Mouse (Mus musculus): ENCODE measurements around the gene 1700029J07Rik. TPM values are rescaled to one million over a fixed set of nuclear protein-coding genes. Genes with fewer than 3 reads are reported as not detected.

1700029J07Rik gene
- polyA plus RNA-seq, 1 experiment from 2014 or later: 4.8 TPM

GRCm38 (mm10) chr8:45975837-45976468, 901 bp upstream of the 1700029J07Rik start:
- peak overlapping the region; percentile 68 for H3K4me2 ChIP-seq (ENCODE audit: low read depth, low read length)
- H3K9me3 ChIP-seq (ENCODE audit: control insufficient read depth, low read length): peaks cover 2% of the 10 kb centered on the region
- peaks cover 13% of the 10 kb centered on the region for H3K4me1 ChIP-seq (ENCODE audit: control insufficient read depth, insufficient read depth, low read length)
- ATAC-seq (ENCODE audit: low read depth): no peak
- H3K27ac ChIP-seq (replicated peaks; ENCODE audit: low read depth, low read length): peak overlapping the region; percentile 90
- WGBS: 52% methylated on average over 11 of the region's 11 CpGs
- H3K4me3 ChIP-seq (ENCODE audit: low read depth, low read length): peak overlapping the region; percentile 67
- peak; percentile 46 for DNase-seq (ENCODE audit: low spot score)
- no peaks in the 10 kb centered on the region for H3K27me3 ChIP-seq (replicated peaks; ENCODE audit: control insufficient read depth, insufficient read depth, low read length)
- H3K9ac ChIP-seq (ENCODE audit: low read depth, low read length): peak overlapping the region; percentile 81
- peaks cover 12% of the 10 kb centered on the region for H3K36me3 ChIP-seq (ENCODE audit: control insufficient read depth, insufficient read depth, low read length)

- WGBS: 65% methylated on average over 8 of the region's 8 CpGs
- peaks cover 5% of the 10 kb centered on the region; the same call in 1 of the 2 replicates for H3K36me3 ChIP-seq (ENCODE audit: control insufficient read depth, insufficient read depth, low read length)
- H3K4me1 ChIP-seq (ENCODE audit: control insufficient read depth, insufficient read depth, low read length): peaks cover 13% of the 10 kb centered on the region
- 0 out of 2 replicates have a peak overlapping the region, but pooled peaks have one; percentile 67 for H3K4me3 ChIP-seq (ENCODE audit: low read depth, low read length)
- H3K9ac ChIP-seq (ENCODE audit: low read depth, low read length): peak overlapping the region; percentile 81
- DNase-seq (ENCODE audit: low spot score) (no peak), ATAC-seq (ENCODE audit: low read depth) (no peak)
- H3K27me3 ChIP-seq (replicated peaks; ENCODE audit: control insufficient read depth, insufficient read depth, low read length): no peaks in the 10 kb centered on the region
- H3K27ac ChIP-seq (replicated peaks; ENCODE audit: low read depth, low read length): peak overlapping the region; percentile 90; the same call in 1 of the 2 replicates
- H3K4me2 ChIP-seq (ENCODE audit: low read depth, low read length): peak overlapping the region; percentile 68
- peaks cover 6% of the 10 kb centered on the region for H3K9me3 ChIP-seq (ENCODE audit: control insufficient read depth, low read length)
These were observed 1.0 kb downstream of the 1700029J07Rik start for GRCm38 (mm10) chr8:45973988-45974505.

- 95% methylated on average over 12 of the region's 12 CpGs for WGBS
- no peaks in the 10 kb centered on the region for H3K27me3 ChIP-seq (replicated peaks; ENCODE audit: control insufficient read depth, insufficient read depth, low read length)
- no peak overlapping the region for H3K4me2 ChIP-seq (ENCODE audit: low read depth, low read length)
- H3K36me3 ChIP-seq (ENCODE audit: control insufficient read depth, insufficient read depth, low read length): no peaks in the 10 kb centered on the region
- H3K4me3 ChIP-seq (ENCODE audit: low read depth, low read length): no peak overlapping the region
- ATAC-seq (ENCODE audit: low read depth) (no peak), DNase-seq (ENCODE audit: low spot score) (no peak)
- peaks cover 6% of the 10 kb centered on the region for H3K9me3 ChIP-seq (ENCODE audit: control insufficient read depth, low read length)
- H3K9ac ChIP-seq (ENCODE audit: low read depth, low read length): no peak overlapping the region
- H3K27ac ChIP-seq (replicated peaks; ENCODE audit: low read depth, low read length): no peak overlapping the region
- peaks cover 7% of the 10 kb centered on the region; the same call in 1 of the 2 replicates for H3K4me1 ChIP-seq (ENCODE audit: control insufficient read depth, insufficient read depth, low read length)
These were observed 4.2 kb downstream of the 1700029J07Rik start for GRCm38 (mm10) chr8:45970894-45971293.

DNA sequence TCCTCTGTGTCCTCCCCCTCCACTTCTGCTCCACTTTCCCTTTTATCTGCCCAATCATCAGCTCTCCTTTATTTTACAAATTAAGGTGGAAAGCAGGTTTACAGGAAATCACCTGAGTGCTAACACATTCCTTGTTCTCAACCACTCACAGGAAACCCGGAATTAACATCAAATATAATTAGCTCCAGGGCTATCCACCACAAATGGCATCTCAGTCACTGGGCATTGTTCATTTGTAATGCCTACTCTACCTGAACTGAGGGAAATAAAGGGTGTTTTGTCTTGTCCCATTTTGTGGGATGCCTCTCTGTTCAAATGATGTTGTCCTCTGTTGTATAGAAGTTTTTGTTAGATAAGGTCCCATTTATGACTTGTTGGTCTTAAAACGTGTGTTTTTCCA, 24.4 kb downstream of the 1700029J07Rik start:
- no peak overlapping the region for H3K4me2 ChIP-seq (ENCODE audit: low read depth, low read length)
- H3K4me3 ChIP-seq (ENCODE audit: low read depth, low read length): no peak overlapping the region
- no peaks in the 10 kb centered on the region for H3K27me3 ChIP-seq (replicated peaks; ENCODE audit: control insufficient read depth, insufficient read depth, low read length)
- H3K9ac ChIP-seq (ENCODE audit: low read depth, low read length): no peak overlapping the region
- no peaks in the 10 kb centered on the region for H3K36me3 ChIP-seq (ENCODE audit: control insufficient read depth, insufficient read depth, low read length)
- no peaks in the 10 kb centered on the region for H3K4me1 ChIP-seq (ENCODE audit: control insufficient read depth, insufficient read depth, low read length)
- DNase-seq (ENCODE audit: low spot score) (no peak), ATAC-seq (ENCODE audit: low read depth) (no peak)
- no peaks in the 10 kb centered on the region for H3K9me3 ChIP-seq (ENCODE audit: control insufficient read depth, low read length)
- WGBS: 58% methylated on average over 2 of the region's 2 CpGs
- no peak overlapping the region for H3K27ac ChIP-seq (replicated peaks; ENCODE audit: low read depth, low read length)

DNA sequence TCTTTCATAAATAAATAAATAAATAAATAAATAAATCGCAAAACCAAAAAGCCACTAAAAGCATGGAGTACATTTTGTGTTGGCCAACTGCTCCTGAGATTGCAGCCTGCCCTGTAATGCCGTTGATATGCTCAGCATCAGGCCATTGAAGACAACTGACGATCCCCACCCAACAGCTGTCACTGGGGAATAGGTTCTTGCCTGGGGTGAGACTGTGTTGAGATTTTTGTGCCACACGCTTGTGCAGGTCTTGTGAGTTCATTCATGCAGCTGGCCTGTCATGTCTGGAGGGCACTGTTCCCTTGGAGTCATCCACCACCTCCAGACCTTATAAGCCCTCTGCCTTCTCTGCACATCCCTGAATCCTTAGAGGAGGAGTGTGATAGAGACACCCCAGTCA, 28.8 kb downstream of the 1700029J07Rik start:
- Histone ChIP-seq H3K4me2 (ENCODE audit: low read depth, low read length) (no peak overlapping the region), H3K4me1 (ENCODE audit: control insufficient read depth, insufficient read depth, low read length) (no peaks in the 10 kb centered on the region), H3K9ac (ENCODE audit: low read depth, low read length) (no peak overlapping the region), H3K9me3 (ENCODE audit: control insufficient read depth, low read length) (no peaks in the 10 kb centered on the region), H3K27me3 (replicated peaks; ENCODE audit: control insufficient read depth, insufficient read depth, low read length) (no peaks in the 10 kb centered on the region), H3K36me3 (ENCODE audit: control insufficient read depth, insufficient read depth, low read length) (no peaks in the 10 kb centered on the region), H3K4me3 (ENCODE audit: low read depth, low read length) (no peak overlapping the region), H3K27ac (replicated peaks; ENCODE audit: low read depth, low read length) (no peak overlapping the region)
- WGBS: 90% methylated on average over 4 of the region's 4 CpGs
- no peak for ATAC-seq (ENCODE audit: low read depth)
- DNase-seq (ENCODE audit: low spot score): no peak

GRCm38 (mm10) chr8:45936986-45937385, 38.1 kb downstream of the 1700029J07Rik start:
- WGBS: 89% methylated on average over 9 of the region's 9 CpGs
- no peaks in the 10 kb centered on the region for H3K4me1 ChIP-seq (ENCODE audit: control insufficient read depth, insufficient read depth, low read length)

DNA sequence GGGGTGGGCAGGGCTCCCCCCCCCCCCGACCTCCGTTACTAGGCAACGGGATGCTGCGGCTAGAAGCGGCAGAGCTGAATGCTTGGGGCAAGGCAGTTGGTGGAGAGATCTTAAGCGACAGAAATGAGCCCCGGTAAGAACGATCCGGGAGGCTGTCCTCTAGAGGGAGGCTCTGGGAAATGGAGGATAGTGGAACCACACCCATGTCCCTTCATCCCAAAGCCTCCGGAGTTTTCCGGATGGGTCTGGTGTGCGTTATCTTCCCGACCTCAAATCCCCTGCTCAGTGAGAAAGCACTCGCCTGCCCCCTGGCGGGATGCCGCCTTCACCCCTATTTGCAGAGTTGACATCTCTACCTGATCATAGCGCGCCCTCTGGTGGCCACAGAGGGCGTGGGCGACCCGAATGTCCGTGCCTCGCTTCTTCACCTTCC, 40.5 kb downstream of the 1700029J07Rik start, which contains the start of gene Ccdc110:
Ccdc110 (plus strand) TSS at position 38 of the 433 bp plus-strand sequence.
- H3K36me3 ChIP-seq (ENCODE audit: control insufficient read depth, insufficient read depth, low read length): no peaks in the 10 kb centered on the region
- WGBS: 4% methylated on average over 17 of the region's 23 CpGs
- no peaks in the 10 kb centered on the region for H3K27me3 ChIP-seq (replicated peaks; ENCODE audit: control insufficient read depth, insufficient read depth, low read length)
- H3K9ac ChIP-seq (ENCODE audit: low read depth, low read length): no peak within 1 kb of the TSS
- H3K9me3 ChIP-seq (ENCODE audit: control insufficient read depth, low read length): no peaks in the 10 kb centered on the region
- no peak within 1 kb of the TSS for H3K27ac ChIP-seq (replicated peaks; ENCODE audit: low read depth, low read length)
- H3K4me2 ChIP-seq (ENCODE audit: low read depth, low read length): peak within 1 kb of the TSS; percentile 55
- DNase-seq (ENCODE audit: low spot score) (peak; percentile 93), ATAC-seq (ENCODE audit: low read depth) (peak; percentile 95)
- H3K4me1 ChIP-seq (ENCODE audit: control insufficient read depth, insufficient read depth, low read length): no peaks in the 10 kb centered on the region
- H3K4me3 ChIP-seq (ENCODE audit: low read depth, low read length): peak within 1 kb of the TSS; percentile 34

More at GRCm38 (mm10) chr8:45936986-45937385, 38.1 kb downstream of the 1700029J07Rik start:
- H3K9ac ChIP-seq (ENCODE audit: low read depth, low read length): no peak overlapping the region
- DNase-seq (ENCODE audit: low spot score) (no peak), ATAC-seq (ENCODE audit: low read depth) (no peak)
- H3K36me3 ChIP-seq (ENCODE audit: control insufficient read depth, insufficient read depth, low read length): no peaks in the 10 kb centered on the region
- H3K4me2 ChIP-seq (ENCODE audit: low read depth, low read length): no peak overlapping the region
- no peak overlapping the region for H3K27ac ChIP-seq (replicated peaks; ENCODE audit: low read depth, low read length)
- H3K9me3 ChIP-seq (ENCODE audit: control insufficient read depth, low read length): no peaks in the 10 kb centered on the region
- no peak overlapping the region for H3K4me3 ChIP-seq (ENCODE audit: low read depth, low read length)
- H3K27me3 ChIP-seq (replicated peaks; ENCODE audit: control insufficient read depth, insufficient read depth, low read length): no peaks in the 10 kb centered on the region

DNA sequence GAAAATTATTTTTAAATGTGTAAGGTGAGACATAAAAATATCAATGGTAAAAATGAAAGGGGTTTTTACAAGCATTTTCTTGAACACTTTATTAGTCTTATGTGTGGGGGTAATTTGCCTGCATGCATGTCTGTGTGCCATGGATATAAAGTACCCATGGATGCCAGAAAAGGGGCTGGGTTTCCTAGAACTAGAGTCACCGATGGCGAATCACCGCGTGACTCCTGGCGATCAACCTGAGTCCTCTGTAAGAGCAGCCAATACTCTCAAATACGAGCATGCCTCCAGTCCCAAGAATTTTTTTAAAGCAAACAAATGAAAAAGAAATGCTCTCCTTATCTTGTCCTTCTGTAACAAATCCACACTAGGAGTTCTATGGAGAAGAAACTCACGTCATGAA, 52.9 kb downstream of the 1700029J07Rik start:
- H3K4me3 ChIP-seq (ENCODE audit: low read depth, low read length): no peak overlapping the region
- H3K27ac ChIP-seq (replicated peaks; ENCODE audit: low read depth, low read length): no peak overlapping the region
- no peaks in the 10 kb centered on the region for H3K4me1 ChIP-seq (ENCODE audit: control insufficient read depth, insufficient read depth, low read length)
- H3K4me2 ChIP-seq (ENCODE audit: low read depth, low read length): no peak overlapping the region
- no peaks in the 10 kb centered on the region for H3K9me3 ChIP-seq (ENCODE audit: control insufficient read depth, low read length)
- WGBS: 94% methylated on average over 7 of the region's 7 CpGs
- DNase-seq (ENCODE audit: low spot score) (no peak), ATAC-seq (ENCODE audit: low read depth) (no peak)
- H3K36me3 ChIP-seq (ENCODE audit: control insufficient read depth, insufficient read depth, low read length): no peaks in the 10 kb centered on the region
- H3K27me3 ChIP-seq (replicated peaks; ENCODE audit: control insufficient read depth, insufficient read depth, low read length): no peaks in the 10 kb centered on the region
- H3K9ac ChIP-seq (ENCODE audit: low read depth, low read length): no peak overlapping the region

- no peaks in the 10 kb centered on the region for H3K4me1 ChIP-seq (ENCODE audit: control insufficient read depth, insufficient read depth, low read length)
- H3K27me3 ChIP-seq (replicated peaks; ENCODE audit: control insufficient read depth, insufficient read depth, low read length): no peaks in the 10 kb centered on the region
- no peak overlapping the region for H3K27ac ChIP-seq (replicated peaks; ENCODE audit: low read depth, low read length)
- H3K9ac ChIP-seq (ENCODE audit: low read depth, low read length): no peak overlapping the region
- no peaks in the 10 kb centered on the region for H3K36me3 ChIP-seq (ENCODE audit: control insufficient read depth, insufficient read depth, low read length)
- ATAC-seq (ENCODE audit: low read depth): no peak
- H3K4me2 ChIP-seq (ENCODE audit: low read depth, low read length): no peak overlapping the region
- 90% methylated on average over 7 of the region's 7 CpGs for WGBS
- no peak overlapping the region for H3K4me3 ChIP-seq (ENCODE audit: low read depth, low read length)
- DNase-seq (ENCODE audit: low spot score): no peak
- H3K9me3 ChIP-seq (ENCODE audit: control insufficient read depth, low read length): no peaks in the 10 kb centered on the region
These were observed 54.7 kb downstream of the 1700029J07Rik start for GRCm38 (mm10) chr8:45920392-45920791.
